Mouse (Mus musculus) layer of hippocampus, postnatal 10 days (tissue): ENCODE results near the gene Syn3. TPM values are rescaled to one million over a fixed set of nuclear protein-coding genes. Genes with fewer than 3 reads are reported as not detected.
"Not testable (repeated sequence)": the region's sequence is repeated elsewhere in the genome, so short reads cannot be mapped to it uniquely, and the experiment has no call there.

Experiments used
- DNase-seq, 2 experiments: peaks; one replicate each; pipeline ENCODE4 v3.0.0; 2021; ENCODE audit warnings: low spot score in 2 of 2
- total RNA-seq, 2 experiments: library from RNA; stranded (reverse); gene quantifications; 2 replicates each; pipeline ENCODE4 v1.2.3; 2021

Syn3 gene
- total RNA-seq, 2 experiments from 2014 or later = 35.1 to 39.6 TPM

DNA sequence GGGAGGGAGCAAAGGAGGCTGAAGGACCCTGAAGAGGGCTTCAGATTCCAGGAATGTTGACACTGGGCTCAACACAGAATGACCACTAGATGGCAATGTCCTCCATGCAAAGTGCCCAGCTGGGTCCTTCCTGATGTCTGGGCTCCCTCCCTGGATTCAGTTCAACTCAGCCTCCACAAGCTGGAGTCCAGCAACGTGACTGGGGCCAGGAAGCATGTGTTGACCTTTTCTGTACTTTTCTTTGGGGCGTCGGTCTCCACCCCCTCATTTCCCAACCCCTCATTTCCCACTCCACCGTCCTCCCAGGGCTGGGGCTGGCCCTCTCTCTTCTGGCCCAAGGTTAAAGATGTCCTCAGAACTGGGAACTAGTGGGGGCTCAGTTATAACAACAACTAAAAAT, 433.8 kb downstream of the Syn3 start:
- DNase-seq = peak; percentile 69 to 80

DNA sequence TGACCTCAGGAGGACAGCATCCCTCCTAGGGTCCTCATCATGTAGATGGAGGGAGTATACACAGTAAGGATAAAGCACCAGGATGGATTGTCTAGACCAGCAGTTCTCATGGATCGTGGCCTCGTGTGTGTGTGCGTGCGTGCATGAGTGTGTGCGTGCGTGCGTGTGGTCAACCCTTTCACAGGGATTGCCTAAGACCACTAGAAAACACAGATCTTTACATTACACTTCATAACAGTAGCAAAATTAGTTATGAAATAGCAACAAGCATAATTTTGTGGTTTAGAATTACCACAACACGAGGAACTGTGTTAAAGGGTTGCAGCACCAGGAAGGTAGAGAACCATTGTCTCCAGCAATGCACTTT, 435.7 kb downstream of the Syn3 start:
- no peak for DNase-seq

DNA sequence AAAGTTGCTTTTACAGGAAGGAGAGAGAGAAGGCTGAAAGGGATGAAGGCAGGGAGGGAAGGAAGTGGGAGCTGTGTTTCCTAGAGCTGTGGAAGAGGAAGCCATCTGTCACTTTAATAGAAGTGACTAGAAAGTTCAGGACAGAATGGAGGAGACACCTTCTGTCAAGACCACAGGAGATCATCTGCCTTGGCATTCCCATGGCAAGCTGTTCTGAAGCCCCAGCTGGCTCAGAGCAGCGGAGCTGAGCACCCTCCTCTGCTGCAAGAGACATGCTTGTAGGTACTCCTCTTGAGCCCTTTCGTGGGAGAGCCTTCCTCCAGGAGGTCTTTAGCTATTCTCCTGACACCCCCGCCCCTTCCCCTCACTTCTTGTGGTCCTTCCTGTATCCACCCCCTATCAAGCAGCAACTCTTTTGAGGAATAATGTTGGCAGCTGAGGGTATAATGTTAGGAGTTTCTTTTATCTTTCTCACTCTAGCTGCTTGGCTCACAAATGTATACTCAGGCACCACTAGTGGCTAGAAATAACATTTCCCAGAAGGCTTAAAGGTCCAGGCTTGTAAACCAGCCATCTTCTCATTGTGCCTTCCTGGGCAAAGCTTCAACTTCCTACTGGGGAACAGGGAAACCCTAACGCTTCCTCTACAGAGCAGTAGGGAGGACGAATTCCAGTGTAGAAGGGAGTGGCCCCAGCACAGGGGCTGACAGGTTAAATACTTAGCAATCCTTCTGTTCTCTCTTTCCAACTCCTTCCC, 436.3 kb downstream of the Syn3 start:
- DNase-seq = no peak

DNA sequence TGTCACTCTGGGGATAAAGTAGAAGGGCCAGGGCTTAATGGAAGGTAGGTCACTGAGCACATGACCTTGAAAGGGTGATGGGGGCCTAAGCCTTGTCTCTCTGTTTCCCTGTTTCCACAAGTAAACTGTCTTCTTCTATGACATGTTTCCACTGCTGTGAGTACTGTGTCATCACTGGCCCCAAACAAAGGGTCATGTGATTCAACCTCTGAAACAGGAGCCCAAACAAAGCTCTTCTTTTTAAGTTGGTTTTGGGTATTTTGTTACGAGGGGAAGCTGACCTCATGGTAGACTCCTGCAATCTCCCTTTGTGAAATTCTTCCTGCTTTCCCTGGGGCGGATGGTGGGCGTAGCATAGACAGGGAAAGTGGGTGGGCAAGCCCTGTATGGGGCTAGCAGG, 438.4 kb downstream of the Syn3 start:
- no peak for DNase-seq

DNA sequence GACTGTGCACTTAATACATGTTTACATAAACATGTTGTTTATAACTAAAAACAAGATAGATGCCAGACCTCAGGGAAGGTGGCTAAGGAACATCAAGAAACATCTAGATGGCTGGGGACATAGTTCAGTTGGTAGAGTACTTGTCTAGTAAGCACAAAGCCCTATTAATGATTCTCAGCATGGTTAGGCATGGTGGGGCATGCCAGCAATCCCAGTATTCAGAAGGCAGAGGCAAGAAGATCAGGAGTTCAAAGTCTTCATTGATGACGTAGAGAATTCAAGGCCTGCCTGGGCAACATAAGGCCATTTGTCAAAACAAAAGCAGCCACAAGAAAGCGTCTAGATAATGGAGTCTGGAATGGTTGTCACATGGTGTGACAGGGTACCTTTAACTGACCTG, 441.0 kb downstream of the Syn3 start:
- no peak for DNase-seq

DNA sequence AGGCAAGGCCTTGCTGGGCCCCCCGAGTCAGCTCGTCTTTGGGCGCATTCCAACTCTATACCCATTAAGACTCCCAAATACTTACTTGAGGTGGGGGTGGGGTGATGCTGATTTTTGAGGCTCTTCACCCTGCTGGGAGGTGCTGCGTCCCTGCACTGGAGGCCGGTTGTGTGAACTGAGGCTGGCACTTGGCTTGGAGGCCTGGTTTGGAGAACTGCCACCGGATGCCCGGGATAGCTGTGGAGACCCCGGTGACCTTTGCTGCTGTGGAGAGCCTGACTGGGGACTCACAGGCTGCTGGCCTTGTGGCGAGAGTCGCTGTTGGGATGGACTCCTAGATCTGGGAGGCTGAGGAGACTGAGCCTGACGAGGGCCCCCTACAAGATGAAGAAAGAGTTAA, 441.4 kb downstream of the Syn3 start:
- DNase-seq = no peak

DNA sequence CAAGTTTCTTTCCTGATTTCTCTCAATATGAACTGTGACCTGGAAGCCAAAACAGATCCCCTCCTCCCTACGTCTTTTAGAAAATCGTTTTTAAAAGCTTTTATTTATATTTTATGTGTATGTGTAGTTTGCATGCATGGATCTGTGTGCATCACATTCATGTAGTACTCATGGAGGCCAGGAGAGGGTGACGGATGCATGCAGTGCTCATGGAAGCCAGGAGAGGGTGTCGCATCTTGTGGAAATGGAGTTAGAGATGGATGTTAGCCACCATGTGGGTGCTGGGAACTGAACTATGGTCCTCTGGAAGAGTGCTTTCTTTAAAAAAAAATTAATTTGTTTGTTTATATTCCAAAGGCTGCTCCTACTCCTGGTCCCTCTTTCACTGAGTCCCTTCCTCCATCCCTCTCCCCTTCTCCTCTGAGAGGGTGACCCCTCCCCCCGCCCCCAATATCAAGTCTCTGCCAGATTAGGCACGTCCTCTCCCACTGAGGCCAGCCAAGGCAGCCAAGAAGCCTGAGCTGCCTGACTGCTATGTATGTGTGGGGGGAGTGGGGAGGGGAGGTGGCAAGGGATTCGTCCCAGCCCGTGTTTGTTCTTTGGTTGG, 442.3 kb downstream of the Syn3 start:
- DNase-seq = no peak

DNA sequence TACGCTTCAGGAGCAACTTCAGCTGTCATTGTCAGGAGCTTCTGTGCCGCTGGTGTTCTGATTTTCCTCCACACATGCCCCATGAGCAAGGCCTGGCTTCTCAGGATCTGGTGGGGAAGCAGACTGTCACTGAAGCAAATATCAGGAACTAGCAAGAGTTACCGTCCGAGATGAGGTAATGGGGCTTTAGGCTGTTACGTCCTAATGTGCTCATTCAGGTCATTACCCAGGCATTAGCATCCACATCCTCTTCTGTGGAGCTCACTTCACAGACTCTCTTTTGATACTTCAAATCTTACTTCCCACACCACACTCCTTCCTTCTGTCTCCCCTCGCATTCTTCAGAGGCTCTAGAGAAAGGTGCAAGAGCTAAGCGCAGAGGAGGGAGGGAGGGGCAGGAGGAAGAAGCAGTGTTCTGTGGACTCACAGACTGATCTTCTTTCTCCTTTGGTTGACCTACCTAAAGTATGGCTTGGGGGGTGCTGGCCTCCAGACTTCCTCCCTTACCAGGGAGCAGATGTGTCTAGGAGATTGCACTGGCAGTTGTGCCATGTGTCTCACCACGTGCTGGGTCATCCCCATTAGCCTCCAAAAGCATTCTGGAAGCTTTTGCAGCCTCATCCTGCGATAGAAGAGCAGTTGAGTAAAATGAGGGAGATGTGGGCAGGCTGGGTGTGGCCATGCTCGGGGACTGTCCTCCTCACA, 445.7 kb downstream of the Syn3 start:
- DNase-seq = no peak

DNA sequence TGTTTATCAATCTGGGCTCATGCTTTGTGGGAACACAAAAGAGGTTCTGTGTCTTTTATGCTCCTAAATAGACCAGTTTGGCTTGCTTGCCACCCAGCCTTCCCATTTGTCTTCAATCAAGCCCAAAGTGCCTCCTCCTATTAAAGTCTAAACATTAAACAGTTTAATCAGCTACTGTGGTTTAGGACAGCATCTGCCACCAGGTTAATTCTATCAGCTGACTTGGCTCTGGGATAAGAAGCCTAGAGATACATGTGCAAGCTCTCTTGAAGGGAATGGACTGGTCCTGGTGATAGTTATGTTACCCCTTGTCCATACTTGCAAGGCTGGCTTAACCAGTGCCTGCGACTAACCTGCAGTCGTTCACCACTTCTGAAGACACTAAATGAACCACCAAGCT, 448.2 kb downstream of the Syn3 start:
- DNase-seq = no peak

DNA sequence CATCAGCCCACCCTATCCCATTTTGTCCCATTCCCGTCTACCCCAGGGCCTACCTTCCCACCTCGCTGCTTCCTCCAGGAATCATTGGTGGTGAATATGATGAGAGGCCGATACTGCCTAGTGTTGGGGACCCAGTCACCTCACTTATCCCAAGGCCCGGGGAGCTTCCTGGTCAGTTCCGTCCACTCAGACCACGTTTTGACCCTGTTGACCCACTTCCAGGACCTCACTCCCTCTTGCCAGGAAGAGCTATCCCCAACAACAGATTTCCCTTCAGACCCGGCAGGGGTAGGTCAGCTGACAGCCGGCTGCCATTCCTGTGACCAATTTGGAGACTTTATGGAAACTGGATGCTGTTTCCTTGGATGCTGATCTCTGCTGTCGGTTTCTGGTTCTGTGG, 450.9 kb downstream of the Syn3 start:
- DNase-seq = no peak

DNA sequence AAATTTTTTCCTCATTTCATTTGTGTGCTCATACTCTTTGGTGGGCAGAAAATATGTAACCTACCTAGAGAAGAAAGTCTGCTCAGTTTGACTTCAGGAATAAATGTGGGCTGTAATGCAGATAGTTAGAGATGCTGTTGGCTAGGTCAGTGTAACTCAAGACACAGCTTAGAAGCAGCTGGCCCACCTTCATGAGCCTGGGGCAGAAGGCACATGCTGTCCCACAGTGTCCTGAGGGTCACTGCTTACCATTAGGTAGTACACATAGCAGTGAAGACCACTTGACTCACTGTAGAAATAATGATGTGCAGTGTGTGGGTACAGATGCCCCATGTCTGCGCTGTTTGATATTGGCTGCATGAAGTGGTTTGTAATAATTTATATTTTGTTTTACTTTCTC, 452.3 kb downstream of the Syn3 start:
- DNase-seq = no peak

DNA sequence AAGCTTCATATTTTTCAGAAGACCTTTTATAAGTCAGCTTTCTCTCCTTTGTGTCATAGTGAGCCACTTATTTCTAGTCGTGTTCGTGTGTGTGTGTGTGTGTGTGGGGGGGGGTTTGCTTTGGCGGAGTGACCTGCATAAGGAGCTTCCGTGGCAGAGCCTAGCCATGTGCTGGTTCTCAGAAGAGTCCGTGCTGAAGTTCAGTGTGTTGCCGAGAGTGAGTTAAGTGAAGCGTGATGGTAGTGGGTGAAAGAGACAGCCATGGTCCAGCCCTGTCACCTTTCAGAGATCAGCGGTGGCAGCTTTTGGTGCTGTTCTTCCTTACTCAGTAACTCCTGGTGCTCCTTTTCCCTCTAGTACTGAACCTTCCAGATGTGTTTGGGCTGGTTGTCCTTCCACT, 454.6 kb downstream of the Syn3 start:
- no peak for DNase-seq

DNA sequence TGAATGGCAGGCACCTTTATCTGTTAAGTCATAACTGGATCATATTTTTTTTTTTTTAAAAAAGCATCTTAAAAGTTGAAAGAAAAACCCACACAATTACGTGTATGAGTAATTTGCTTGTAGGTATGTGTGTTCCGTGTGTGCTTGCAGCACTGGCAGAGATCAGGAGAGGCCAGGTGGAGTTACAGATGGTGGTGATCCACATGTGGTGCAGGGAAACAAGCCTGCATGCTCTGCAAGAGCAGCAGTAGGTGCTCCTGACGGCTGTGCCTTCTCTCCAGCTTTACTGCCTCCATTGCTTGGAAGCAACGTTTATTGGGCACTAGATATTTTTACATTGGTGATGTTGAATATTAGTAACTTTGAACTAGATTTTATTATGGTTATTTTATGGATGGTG, 455.0 kb downstream of the Syn3 start:
- no peak for DNase-seq

DNA sequence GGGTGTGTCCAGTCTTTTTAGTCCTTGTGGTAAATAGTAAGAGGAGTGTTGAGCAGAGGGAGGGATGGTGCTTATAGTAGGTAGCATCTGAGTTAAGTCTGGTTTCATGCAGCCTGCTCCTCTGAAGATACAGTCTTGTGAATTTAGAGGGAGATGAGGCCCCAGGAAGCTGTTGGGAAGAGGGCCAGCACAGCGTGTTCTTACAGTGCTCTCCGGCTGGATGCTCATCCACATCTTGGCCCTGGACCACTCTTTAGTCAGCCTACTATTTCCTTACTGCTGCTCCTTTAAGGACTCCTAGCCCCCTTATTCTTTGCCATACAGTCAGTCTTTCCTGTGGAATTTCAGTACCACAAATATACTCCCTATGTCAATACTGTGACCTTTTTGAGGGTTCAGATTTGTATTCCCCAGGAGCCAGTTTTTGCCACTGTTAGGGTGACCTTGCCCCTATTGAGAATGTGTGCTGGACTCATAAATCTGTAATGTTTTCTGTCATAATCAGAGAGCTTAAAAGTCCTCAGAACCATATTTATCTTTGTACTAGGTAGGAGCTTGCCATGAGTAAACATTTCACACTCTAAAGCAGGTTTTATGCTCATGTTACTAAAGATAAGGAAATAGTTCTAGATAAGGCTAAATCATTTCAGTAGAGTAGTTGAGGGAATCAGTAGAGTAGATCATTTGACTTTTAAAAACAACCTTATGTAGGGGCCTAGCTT, 464.5 kb downstream of the Syn3 start:
- DNase-seq = no peak

DNA sequence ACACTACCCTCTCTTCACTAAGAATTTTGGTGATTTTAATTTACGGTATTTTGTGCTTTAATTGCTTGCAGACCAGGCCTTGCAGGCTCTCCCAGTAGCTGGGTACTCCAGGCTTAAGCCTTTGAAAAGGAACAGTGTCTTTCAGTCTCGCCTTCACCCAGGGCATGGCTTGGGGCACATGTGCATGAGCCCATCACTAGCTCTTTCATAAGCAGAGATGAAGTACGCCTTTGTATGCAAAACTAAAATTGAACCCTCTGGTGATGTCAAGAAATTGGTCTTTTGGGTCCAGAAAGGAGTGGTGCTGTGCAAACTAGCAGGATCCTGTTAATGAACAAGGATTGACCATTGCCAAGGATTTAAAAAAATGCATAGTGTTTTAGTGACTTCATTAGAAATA, 466.2 kb downstream of the Syn3 start:
- no peak for DNase-seq

DNA sequence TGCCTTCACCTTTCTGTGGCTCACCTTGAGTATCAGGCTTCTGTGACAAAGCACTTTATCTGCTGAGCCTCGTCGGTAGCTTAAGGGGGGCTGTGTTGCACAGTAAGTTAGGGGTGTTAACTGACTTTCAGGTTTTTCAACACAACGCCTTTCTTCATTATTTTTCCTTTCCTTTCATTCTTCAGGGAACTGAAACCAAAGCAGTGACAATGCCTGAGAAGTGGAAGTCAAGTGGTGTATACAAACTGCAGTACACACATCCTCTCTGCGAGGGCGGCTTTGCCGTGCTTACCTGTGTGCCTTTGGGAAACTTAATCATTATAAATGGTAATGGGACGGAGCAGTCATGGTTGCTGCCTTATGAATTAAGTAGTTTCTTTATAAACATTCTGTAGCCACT, 468.0 kb downstream of the Syn3 start:
- no peak for DNase-seq

DNA sequence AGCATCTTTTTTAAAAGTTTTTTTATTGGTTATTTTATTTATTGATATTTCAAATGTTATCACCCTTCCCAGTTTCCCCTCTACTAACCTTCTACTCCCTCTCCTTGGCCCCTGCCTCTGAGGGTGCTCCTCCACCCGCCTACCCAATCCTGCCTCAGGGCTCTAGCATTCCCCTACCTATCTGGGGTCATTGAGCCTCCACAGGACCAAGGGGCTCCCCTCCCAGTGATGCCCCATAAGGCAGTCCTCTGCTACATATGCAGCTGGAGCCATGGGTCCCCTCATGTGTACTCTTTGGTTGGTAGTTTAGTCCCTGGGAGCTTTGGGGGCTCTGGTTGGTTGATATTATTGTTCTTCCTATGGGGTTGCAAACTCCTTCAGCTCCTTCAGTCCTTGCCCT, 471.9 kb downstream of the Syn3 start:
- not testable (repeated sequence) for DNase-seq

DNA sequence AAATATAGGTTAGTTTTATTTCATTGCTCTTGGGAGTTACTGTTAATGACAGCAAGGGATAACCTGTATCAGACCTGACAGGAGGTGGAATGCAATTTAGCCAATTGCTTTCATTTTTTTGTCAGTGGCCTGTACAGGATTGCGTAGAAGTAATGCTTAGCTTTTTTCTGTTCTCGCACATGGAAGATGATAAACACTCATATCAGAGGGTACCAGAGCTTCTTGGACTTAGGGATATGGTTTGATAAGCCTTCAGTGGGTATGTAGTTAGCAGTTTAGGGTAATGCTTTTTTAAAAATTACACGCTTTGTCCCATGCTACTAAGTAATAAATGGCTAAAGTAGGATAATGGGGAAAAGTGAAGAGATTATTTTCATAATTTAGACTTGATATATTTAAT, 472.3 kb downstream of the Syn3 start:
- no peak for DNase-seq

DNA sequence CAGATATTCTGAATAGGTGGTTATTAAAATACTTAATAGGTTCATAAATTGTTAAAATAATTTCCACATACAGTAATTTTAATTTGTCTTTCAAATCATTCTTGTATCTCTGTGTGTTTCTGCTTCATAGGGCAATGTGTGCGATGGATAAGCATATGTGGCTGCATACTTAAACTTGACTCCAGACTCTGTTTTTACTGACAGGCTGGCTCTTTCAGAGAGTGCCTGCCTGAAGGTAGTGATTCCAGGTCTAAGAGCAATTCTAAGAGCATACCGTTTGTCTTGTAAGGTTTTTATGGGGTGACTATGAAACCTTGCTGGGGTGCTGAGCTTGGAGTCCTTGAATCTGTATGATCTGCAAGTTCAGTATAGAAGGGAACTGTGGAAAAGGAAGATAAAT, 472.8 kb downstream of the Syn3 start:
- no peak for DNase-seq

DNA sequence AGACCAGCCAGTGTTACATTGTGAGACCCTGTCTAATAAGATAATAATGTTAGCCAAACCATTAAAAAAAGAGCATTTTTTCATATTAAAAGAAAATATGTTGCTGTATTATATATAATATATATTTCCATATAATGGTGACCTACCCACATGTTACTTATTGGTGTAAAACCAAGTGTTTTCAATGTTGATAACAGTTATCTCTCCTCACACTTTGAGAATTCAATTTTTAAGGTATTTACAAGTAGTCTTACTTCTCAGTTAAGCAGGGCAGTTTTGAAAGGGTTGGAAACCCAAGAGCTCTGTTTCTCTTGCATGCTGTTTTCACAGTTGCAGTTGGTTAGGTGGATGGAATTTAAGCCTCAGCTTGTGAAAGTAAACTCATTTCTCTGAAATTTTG, 475.5 kb downstream of the Syn3 start:
- DNase-seq = no peak

DNA sequence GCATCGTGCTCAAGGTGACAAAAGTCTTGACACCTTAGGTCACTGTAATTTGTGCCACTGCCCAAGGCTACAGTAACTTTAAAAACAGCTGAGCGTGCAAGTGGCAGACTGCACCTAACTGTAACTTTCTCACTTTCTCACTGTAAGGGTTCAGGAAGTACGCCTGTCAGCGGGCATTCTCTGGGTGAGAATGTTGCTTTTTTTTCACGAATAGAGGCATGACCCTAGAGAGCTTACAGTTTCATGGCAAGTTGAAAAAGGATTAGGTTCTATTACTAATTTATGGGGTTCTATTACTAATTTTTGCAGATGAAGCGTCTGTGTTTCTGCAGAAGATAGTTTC, 476.3 kb downstream of the Syn3 start:
- no peak for DNase-seq
